In genomic region chr4:66524456-66524855, GRCm38 (mm10) we compare ENCODE assay signal across 16 mouse cellular contexts.
DNase-seq lines count a peak whose midpoint lies in the region.
"Had no signal": no experiment of that assay in that cellular context is flagged by ENCODE, and none has a peak within 500 bp of the region (broad histone marks: within the 10 kb centered on the region; RNA-seq: fewer than 3 reads in every experiment).

No protein-coding gene starts in this region.

- peak; percentile 20 for DNase-seq in cerebellum, adult 8-10 months
- no peak for DNase-seq in cerebellum, adult 11-12 months
- peak; percentile 12 to 25 for DNase-seq in cerebellum, postnatal 10 days
- DNase-seq in cerebellum, postnatal 4 days (ENCODE audit: low spot score in 2 of 2): no peak
- DNase-seq in retina, embryonic 14.5 days (ENCODE audit: low spot score): peak; percentile 69
- DNase-seq in lung, postnatal 25 days (ENCODE audit: low spot score): no peak
- DNase-seq: adrenal gland, adult 2 months; adrenal gland, postnatal 14 days; B cell, adult 2 months; cerebellum, postnatal 36 days; gastrocnemius, postnatal 25 days; heart, adult 18-20 months; heart, postnatal 10 days; heart, postnatal 36 days; kidney, adult 11 months; kidney, adult 8-10 months had no signal

Comparison
In these comparisons a context has a peak if more than half of its experiments do, and no peak if none do; other contexts are left out.
1. DNase-seq: peak in cerebellum, adult 8-10 months (single experiment), cerebellum, postnatal 10 days (2 of 2) and retina, embryonic 14.5 days (single experiment); none in cerebellum, adult 11-12 months (single experiment), cerebellum, postnatal 4 days (0 of 2) and lung, postnatal 25 days (single experiment).